ENCODE assay signal across 25 mouse cellular contexts in genomic region chr7:120682002-120682401, GRCm38 (mm10). TPM values are rescaled to one million over a fixed set of nuclear protein-coding genes. Genes with fewer than 3 reads are reported as not detected.
DNase-seq lines count a peak whose midpoint lies in the region; ATAC-seq and TF ChIP-seq lines count a peak whose summit lies in the region.
"Had no signal": no experiment of that assay in that cellular context is flagged by ENCODE, and none has a peak within 500 bp of the region (broad histone marks: within the 10 kb centered on the region; RNA-seq: fewer than 3 reads in every experiment).

No protein-coding gene starts in this region.

- H3K27ac ChIP-seq in liver, embryonic 14.5 days, result no peak overlapping the region
- no peak overlapping the region for H3K27ac ChIP-seq in liver, postnatal 0 days (ENCODE audit: low read depth)
- H3K27ac ChIP-seq: embryonic facial prominence, embryonic 13.5 days; forebrain, embryonic 12.5 days; hindbrain, embryonic 12.5 days had no signal

- no peak overlapping the region for H3K4me3 ChIP-seq in liver, embryonic 14.5 days (ENCODE audit: insufficient read depth in 1 of 2, low read depth in 2 of 2, low read length in 2 of 2)
- no peak overlapping the region for H3K4me3 ChIP-seq in liver, postnatal 0 days (ENCODE audit: low read depth, low read length)
- H3K4me3 ChIP-seq: embryonic facial prominence, embryonic 13.5 days; forebrain, embryonic 12.5 days; heart, embryonic 12.5 days; hindbrain, embryonic 12.5 days had no signal

- DNase-seq in heart, adult 11 months, result peak; percentile 48
- DNase-seq in heart, postnatal 25 days (ENCODE audit: low spot score), result no peak
- peak; percentile 23 for DNase-seq in kidney, adult 9 months
- no peak for DNase-seq in kidney, postnatal 4 days
- DNase-seq in liver, embryonic 14.5 days (ENCODE audit: low read depth in 3 of 3, low spot score in 3 of 3), result no peak
- DNase-seq in liver, postnatal 0 days, result no peak
- no peak for DNase-seq in thymus, postnatal 36 days
- DNase-seq: adrenal gland, adult 2 months; adrenal gland, postnatal 25 days; B cell, adult 2 months; cerebellum, adult 18-20 months; cerebellum, adult 9-11 months; cerebellum, postnatal 36 days; gastrocnemius, postnatal 10 days; heart, postnatal 4 days had no signal

- H3K27me3 ChIP-seq in liver, embryonic 14.5 days (ENCODE audit: control insufficient read depth, insufficient read depth, low read length), result no peaks in the 10 kb centered on the region
- H3K27me3 ChIP-seq in liver, postnatal 0 days (ENCODE audit: insufficient read depth, low read length), result no peaks in the 10 kb centered on the region
- H3K27me3 ChIP-seq: embryonic facial prominence, embryonic 13.5 days; forebrain, embryonic 12.5 days; heart, embryonic 12.5 days; hindbrain, embryonic 12.5 days; Patski had no signal

- no peak overlapping the region for H3K4me2 ChIP-seq in liver, embryonic 14.5 days (ENCODE audit: low read depth)
- H3K4me2 ChIP-seq in liver, postnatal 0 days (ENCODE audit: low read depth, low read length), result no peak overlapping the region
- H3K4me2 ChIP-seq: embryonic facial prominence, embryonic 13.5 days; forebrain, embryonic 12.5 days; heart, embryonic 12.5 days; hindbrain, embryonic 12.5 days had no signal

- intact Hi-C loops in heart, postnatal 25 days (cut with DNase I), result no loop called here

- 23% methylated on average over 4 of the region's 4 CpGs for WGBS in liver, embryonic 14.5 days (ENCODE audit: insufficient replicate concordance)
- 35% methylated on average over 4 of the region's 4 CpGs for WGBS in liver, postnatal 0 days (ENCODE audit: insufficient replicate concordance)

- TF ChIP-seq EP300 in liver, embryonic 14.5 days (IDR thresholded peaks at IDR 0.05; ENCODE audit: low read depth), result peak; percentile 44
- TF ChIP-seq EP300 in liver, postnatal 0 days (IDR thresholded peaks at IDR 0.05; ENCODE audit: low read depth), result no peak; the same call in 1 of the 2 replicates

- H3K36me3 ChIP-seq in liver, embryonic 14.5 days (replicated peaks; ENCODE audit: control insufficient read depth, insufficient read depth, low read depth), result no peaks in the 10 kb centered on the region
- H3K36me3 ChIP-seq in liver, postnatal 0 days (replicated peaks; ENCODE audit: insufficient read depth, low read length), result no peaks in the 10 kb centered on the region
- H3K36me3 ChIP-seq: embryonic facial prominence, embryonic 13.5 days; forebrain, embryonic 12.5 days; heart, embryonic 12.5 days; hindbrain, embryonic 12.5 days had no signal

- H3K4me1 ChIP-seq in liver, embryonic 14.5 days (replicated peaks; ENCODE audit: control insufficient read depth in 2 of 2, insufficient read depth in 2 of 2, low read length in 1 of 2), result peaks cover 38 to 44% of the 10 kb centered on the region in 2 experiments
- peaks cover 44% of the 10 kb centered on the region for H3K4me1 ChIP-seq in liver, postnatal 0 days (ENCODE audit: insufficient read depth)

- no peak overlapping the region for H3K9ac ChIP-seq in liver, embryonic 14.5 days (replicated peaks)
- H3K9ac ChIP-seq in liver, postnatal 0 days (replicated peaks), result no peak overlapping the region
- H3K9ac ChIP-seq: embryonic facial prominence, embryonic 13.5 days; forebrain, embryonic 12.5 days; heart, embryonic 12.5 days; hindbrain, embryonic 12.5 days had no signal

- H3K9me3 ChIP-seq in liver, embryonic 14.5 days (ENCODE audit: control insufficient read depth, low read length), result no peaks in the 10 kb centered on the region
- H3K9me3 ChIP-seq in liver, postnatal 0 days (ENCODE audit: low read length), result no peaks in the 10 kb centered on the region
- H3K9me3 ChIP-seq: embryonic facial prominence, embryonic 13.5 days; forebrain, embryonic 12.5 days; heart, embryonic 12.5 days; hindbrain, embryonic 12.5 days had no signal

- TF ChIP-seq CTCF in liver, embryonic 14.5 days (IDR thresholded peaks at IDR 0.05; ENCODE audit: low read depth), result no peak
- TF ChIP-seq CTCF in liver, postnatal 0 days (IDR thresholded peaks at IDR 0.05; ENCODE audit: low read depth), result no peak

- no peak for ATAC-seq in liver, embryonic 14.5 days (ENCODE audit: insufficient read depth)
- ATAC-seq in liver, postnatal 0 days, result no peak
- ATAC-seq: CD4-positive, CD25-positive, alpha-beta regulatory T cell, adult 4 months; forebrain, embryonic 16.5 days; hindbrain, embryonic 16.5 days; Patski had no signal

RNA-seq across cellular contexts. Expression of gene Mosmo, which starts 4.6 kb away (rescaled TPM):
- total RNA-seq in heart, postnatal 25 days (2021), result 10 to 100 TPM; 26.5 to 30.7 TPM
- 8.0 and 9.6 TPM in 2 replicates for polyA plus RNA-seq in liver, embryonic 14.5 days (2012; rRNA removed)
- polyA plus RNA-seq in liver, embryonic 14.5 days (2014; fragmentation: Nextera tagmentation; extraction: Ambion mirVana), result 4.8 and 6.3 TPM in 2 replicates
- 4.9 and 6.6 TPM in 2 replicates for polyA plus RNA-seq in liver, postnatal 0 days (2015; fragmentation: Nextera tagmentation; extraction: Ambion mirVana)

RNA-seq across cellular contexts. Expression of gene Pdzd9, which starts 11.9 kb away (rescaled TPM):
- not detected for total RNA-seq in heart, postnatal 25 days (2021)
- 0.02 and 0.03 TPM in 2 replicates for polyA plus RNA-seq in liver, embryonic 14.5 days (2012; rRNA removed)
- polyA plus RNA-seq in liver, embryonic 14.5 days (2014; fragmentation: Nextera tagmentation; extraction: Ambion mirVana), result 0.06 and 0.14 TPM in 2 replicates
- polyA plus RNA-seq in liver, postnatal 0 days (2015; fragmentation: Nextera tagmentation; extraction: Ambion mirVana), result 0.09 and 0.21 TPM in 2 replicates
- total RNA-seq: adrenal gland, adult 2 months; adrenal gland, postnatal 25 days; gastrocnemius, postnatal 10 days; gastrocnemius, postnatal 4 days; heart, adult 8-10 months; heart, postnatal 4 days had no signal
- polyA plus RNA-seq: adrenal gland, adult 2 months had no signal

RNA-seq across cellular contexts. Expression of gene Uqcrc2, which starts 47.0 kb away (rescaled TPM):
- 1,000 to 10,000 TPM; 1,144 to 1,191 TPM for total RNA-seq in heart, postnatal 25 days (2021)
- polyA plus RNA-seq in liver, embryonic 14.5 days (2012; rRNA removed), result 86.8 and 95.8 TPM in 2 replicates
- 136 and 142 TPM in 2 replicates for polyA plus RNA-seq in liver, embryonic 14.5 days (2014; fragmentation: Nextera tagmentation; extraction: Ambion mirVana)
- polyA plus RNA-seq in liver, postnatal 0 days (2015; fragmentation: Nextera tagmentation; extraction: Ambion mirVana), result 152 and 155 TPM in 2 replicates

RNA-seq across cellular contexts. Expression of gene Vwa3a, which starts 57.1 kb away (rescaled TPM):
- total RNA-seq in heart, postnatal 25 days (2021), result 1 to 10 TPM; 2.8 to 3.5 TPM
- 0.04 and 0.07 TPM in 2 replicates for polyA plus RNA-seq in liver, embryonic 14.5 days (2012; rRNA removed)
- polyA plus RNA-seq in liver, embryonic 14.5 days (2014; fragmentation: Nextera tagmentation; extraction: Ambion mirVana), result not detected in 2 replicates
- polyA plus RNA-seq in liver, postnatal 0 days (2015; fragmentation: Nextera tagmentation; extraction: Ambion mirVana), result 0.04 and 0.12 TPM in 2 replicates
- polyA plus RNA-seq: CD4-positive, CD25-positive, alpha-beta regulatory T cell, adult 4 months had no signal

Comparison
In these comparisons a context has a peak if more than half of its experiments do, and no peak if none do; other contexts are left out.
1. DNase-seq: peak in heart, adult 11 months (single experiment) and kidney, adult 9 months (single experiment); none in heart, postnatal 25 days (single experiment), kidney, postnatal 4 days (0 of 2), liver, embryonic 14.5 days (0 of 3), liver, postnatal 0 days (single experiment) and thymus, postnatal 36 days (0 of 2).